Mouse (Mus musculus) liver, embryonic 14.5 days (tissue): ENCODE results near the gene Snai3.

Source experiments
- CTCF ChIP-seq: IDR thresholded peaks from 2 replicates; pipeline ENCODE4 v1.5.1; 2016; ENCODE audit warnings: antibody characterized with exemption, low read depth, control low read depth
- EP300 ChIP-seq: IDR thresholded peaks from 2 replicates; pipeline ENCODE4 v1.6.1; 2016; ENCODE audit warnings: antibody characterized with exemption, low read depth

DNA sequence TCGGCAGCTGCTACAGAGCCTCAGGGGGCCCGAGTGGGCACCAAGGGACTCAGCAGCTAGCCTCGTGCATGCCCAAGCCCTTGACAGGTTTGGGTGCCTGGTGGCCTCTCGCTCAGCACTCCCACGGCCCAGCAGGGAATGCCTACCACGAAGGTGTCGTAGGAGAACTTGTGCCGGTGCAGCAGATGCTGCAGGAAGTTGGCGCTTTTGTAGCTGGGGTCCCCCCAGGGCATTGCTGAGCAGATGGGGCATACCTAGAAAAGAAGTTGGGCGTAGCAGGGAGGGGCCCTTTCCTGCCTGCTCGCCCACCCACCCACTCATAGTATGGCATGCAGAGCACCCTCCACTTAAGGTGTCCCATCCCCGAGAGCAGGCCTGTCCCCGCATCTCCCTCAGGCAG lies 7.3 kb upstream of the Snai3 start:
- no peak for TF ChIP-seq EP300
- no peak for TF ChIP-seq CTCF
